In the genomic region with DNA sequence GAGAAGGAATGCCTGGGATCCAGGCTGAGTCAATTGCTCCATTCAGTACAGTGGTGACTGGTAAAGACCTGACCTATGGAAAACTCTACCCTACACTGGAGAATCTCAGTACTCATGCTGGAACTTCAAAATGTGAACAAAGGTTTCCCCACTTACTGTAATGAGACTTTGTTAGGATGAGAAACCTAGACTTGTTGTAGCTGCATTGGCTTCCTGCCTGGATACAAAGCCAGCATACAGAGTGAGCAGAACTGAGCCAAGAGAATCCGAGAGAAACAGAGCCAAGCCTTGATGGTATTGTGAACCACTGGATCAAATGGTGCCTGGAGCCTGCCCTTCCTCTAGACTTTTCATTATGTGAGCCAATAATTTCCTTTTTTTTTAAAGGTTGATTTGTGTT, we compare ENCODE assay signal across 13 mouse cellular contexts. TPM values are rescaled to one million over a fixed set of nuclear protein-coding genes. Genes with fewer than 3 reads are reported as not detected.
A peak's percentile ranks its signal among the peaks of the same experiment; 100 is the strongest.
DNase-seq lines count a peak whose midpoint lies in the region; ATAC-seq lines count a peak whose summit lies in the region.
"Had no signal": no experiment of that assay in that cellular context is flagged by ENCODE, and none has a peak within 500 bp of the region (broad histone marks: within the 10 kb centered on the region; RNA-seq: fewer than 3 reads in every experiment).

No protein-coding gene starts in this region.

- 0 out of 2 replicates have a peak, but pooled peaks have one; percentile 26 for ATAC-seq in cerebellum, adult (ENCODE audit: insufficient number of reproducible peaks, low FRiP score, low TSS enrichment)
- ATAC-seq: intestine, embryonic 16.5 days; midbrain, embryonic 16.5 days had no signal

- no peak for DNase-seq in cerebellum, adult 8-10 months
- DNase-seq in layer of hippocampus, adult 11-12 months (ENCODE audit: low spot score): peak; percentile 41
- no peak for DNase-seq in layer of hippocampus, postnatal 25 days (ENCODE audit: extremely low spot score in 1 of 2, low spot score in 1 of 2)
- DNase-seq in cerebellum, postnatal 14 days: peak; percentile 21 to 41
- peak; percentile 64 to 70 for DNase-seq in right cerebral cortex, postnatal 10 days (ENCODE audit: low spot score in 2 of 2)
- no peak for DNase-seq in kidney, postnatal 25 days
- DNase-seq in urinary bladder, adult 18-20 months (ENCODE audit: low spot score in 2 of 2): no peak
- DNase-seq: adrenal gland, adult 2 months; kidney, postnatal 14 days; thymus, postnatal 25 days had no signal

RNA-seq across cellular contexts. Expression of a gene that starts 28.7 kb away (rescaled TPM):
- 10 to 100 TPM; 13.5 to 17.8 TPM for total RNA-seq in layer of hippocampus, postnatal 25 days (2021)
- total RNA-seq: adrenal gland, adult 2 months had no signal

Comparison
In these comparisons a context has a peak if more than half of its experiments do, and no peak if none do; other contexts are left out.
1. DNase-seq: peak in layer of hippocampus, adult 11-12 months (single experiment), cerebellum, postnatal 14 days (2 of 2) and right cerebral cortex, postnatal 10 days (2 of 2); none in cerebellum, adult 8-10 months (single experiment), layer of hippocampus, postnatal 25 days (0 of 2), kidney, postnatal 25 days (0 of 2) and urinary bladder, adult 18-20 months (0 of 2).